ENCODE assay signal across 8 mouse cellular contexts in genomic region chr14:118701991-118702608, GRCm38 (mm10). TPM values are rescaled to one million over a fixed set of nuclear protein-coding genes. Genes with fewer than 3 reads are reported as not detected.
DNase-seq lines count a peak whose midpoint lies in the region; ATAC-seq and TF ChIP-seq lines count a peak whose summit lies in the region.

No protein-coding gene starts in this region.

- H3K27me3 ChIP-seq in hindbrain, embryonic 14.5 days (ENCODE audit: control insufficient read depth, insufficient read depth, low read length): peaks cover 16% of the 10 kb centered on the region

- no peaks in the 10 kb centered on the region for H3K9me3 ChIP-seq in hindbrain, embryonic 14.5 days (ENCODE audit: control insufficient read depth, low read length)

- WGBS in hindbrain, embryonic 14.5 days: 48% methylated on average over 7 of the region's 7 CpGs

- no peaks in the 10 kb centered on the region for H3K36me3 ChIP-seq in hindbrain, embryonic 14.5 days (replicated peaks; ENCODE audit: control insufficient read depth, insufficient read depth)

- no peak overlapping the region for H3K9ac ChIP-seq in hindbrain, embryonic 14.5 days

- H3K4me1 ChIP-seq in hindbrain, embryonic 14.5 days (replicated peaks; ENCODE audit: control insufficient read depth, insufficient read depth, low read length): peaks cover 16% of the 10 kb centered on the region; the same call in 1 of the 2 replicates

- TF ChIP-seq CTCF in left cerebral cortex, adult 2 months (IDR thresholded peaks at IDR 0.05): peak; percentile 48
- TF ChIP-seq CTCF in gastrocnemius, adult 2 months (IDR thresholded peaks at IDR 0.05): peak; percentile 69

- H3K27ac ChIP-seq in left cerebral cortex, adult 2 months: no peak overlapping the region
- no peak overlapping the region; the same call in 1 of the 2 replicates for H3K27ac ChIP-seq in gastrocnemius, adult 2 months
- H3K27ac ChIP-seq in hindbrain, embryonic 14.5 days: no peak overlapping the region

- intact Hi-C loops in left cerebral cortex, adult 2 months (cut with DNase I): loop anchor here (5.0 kb wide), 1 partner anchor 85 kb away; no protein-coding TSS in a partner anchor
- intact Hi-C loops in gastrocnemius, adult 2 months (cut with DNase I): loop anchor here (2.0 to 10.0 kb wide), 3 partner anchors 65 to 303 kb away; no protein-coding TSS in a partner anchor
- intact Hi-C loops in left cerebral cortex, postnatal 4 days (cut with DNase I): no loop called here

- H3K4me2 ChIP-seq in hindbrain, embryonic 14.5 days (replicated peaks): no peak overlapping the region

- DNase-seq in left cerebral cortex, adult 2 months (ENCODE audit: extremely low spot score in 1 of 2, low spot score in 2 of 2): peak in 1 of 2 experiments; percentile 31
- DNase-seq in left cerebral cortex, adult 8-10 months (ENCODE audit: low spot score in 2 of 2): no peak
- DNase-seq in adipocyte (ENCODE audit: low spot score): peak; percentile 50
- peak; percentile 80 for DNase-seq in gastrocnemius, adult 2 months
- peak; percentile 80 for DNase-seq in lung, postnatal 14 days
- no peak for DNase-seq in hindbrain, embryonic 14.5 days (ENCODE audit: low spot score)
- DNase-seq in embryo, embryonic 9.5 days (ENCODE audit: extremely low spot score): no peak
- DNase-seq in left cerebral cortex, postnatal 4 days: no peak

- ATAC-seq in hindbrain, embryonic 14.5 days (ENCODE audit: low FRiP score): no peak

- H3K4me3 ChIP-seq in left cerebral cortex, adult 2 months: no peak overlapping the region
- no peak overlapping the region for H3K4me3 ChIP-seq in gastrocnemius, adult 2 months
- H3K4me3 ChIP-seq in hindbrain, embryonic 14.5 days (replicated peaks; ENCODE audit: low read length): no peak overlapping the region

RNA-seq across cellular contexts. Expression of gene Abcc4, which starts 3.9 kb away (rescaled TPM):
- 10 to 100 TPM in 1 of 2 experiments, 1 to 10 TPM in 1; 9.5 to 11.0 TPM for total RNA-seq in left cerebral cortex, adult 2 months (2021)
- 10 to 100 TPM in 3 of 4 experiments, 1 to 10 TPM in 1; 9.7 to 10.8 (median 10.5) TPM for total RNA-seq in left cerebral cortex, adult 8-10 months (2022)
- 10 to 100 TPM; 10.1 to 12.2 TPM for total RNA-seq in gastrocnemius, adult 2 months (2021)
- polyA plus RNA-seq in hindbrain, embryonic 14.5 days (2014; fragmentation: Nextera tagmentation; extraction: Ambion mirVana): 2.6 TPM in 2 replicates
- 1 to 10 TPM; 4.3 to 4.6 TPM for total RNA-seq in left cerebral cortex, postnatal 4 days (2021)

Comparison
In these comparisons a context has a peak if more than half of its experiments do, and no peak if none do; other contexts are left out.
1. DNase-seq: peak in adipocyte (single experiment), gastrocnemius, adult 2 months (single experiment) and lung, postnatal 14 days (single experiment); none in left cerebral cortex, adult 8-10 months (0 of 2), hindbrain, embryonic 14.5 days (single experiment), embryo, embryonic 9.5 days (single experiment) and left cerebral cortex, postnatal 4 days (single experiment).